Mouse (Mus musculus): ENCODE data around the gene Acsm2.

- TF ChIP-seq TBP (IDR thresholded peaks at IDR 0.05; ENCODE audit: low read depth, low read length), result no peak
- no peak for TF ChIP-seq POLR2AphosphoS2 (IDR thresholded peaks at IDR 0.05; ENCODE audit: low read length)
- TF ChIP-seq HCFC1 (IDR thresholded peaks at IDR 0.05; ENCODE audit: low read depth, low read length), result no peak
- peak; percentile 80 to 89 (median 84) for TF ChIP-seq CTCF (IDR thresholded peaks at IDR 0.05 in 2 of 3, conservative IDR thresholded peaks at IDR 0.05 in 1 of 3; ENCODE audit: control insufficient read depth in 1 of 3, insufficient read depth in 1 of 3, low read depth in 2 of 3, low read length in 3 of 3, poor library complexity in 1 of 3, severe bottlenecking in 1 of 3)
- TF ChIP-seq TCF12 (IDR thresholded peaks at IDR 0.05; ENCODE audit: low read depth, low read length), result no peak
- TF ChIP-seq JUND (IDR thresholded peaks at IDR 0.05; ENCODE audit: low read depth, low read length), result no peak
- TF ChIP-seq POLR2A (IDR thresholded peaks at IDR 0.05; ENCODE audit: control insufficient read depth in 1 of 2, insufficient read depth in 1 of 2, low read depth in 1 of 2, low read length in 2 of 2, poor library complexity in 1 of 2), result no peak
Observed at GRCm38 (mm10) chr7:119513056-119513455, 41.1 kb upstream of the Acsm2 start.

All from MEL (cell line).